Mouse (Mus musculus): ENCODE data around the gene Gm10142.
"Not testable (repeated sequence)": the region's sequence is repeated elsewhere in the genome, so short reads cannot be mapped to it uniquely, and the experiment has no call there.

DNA sequence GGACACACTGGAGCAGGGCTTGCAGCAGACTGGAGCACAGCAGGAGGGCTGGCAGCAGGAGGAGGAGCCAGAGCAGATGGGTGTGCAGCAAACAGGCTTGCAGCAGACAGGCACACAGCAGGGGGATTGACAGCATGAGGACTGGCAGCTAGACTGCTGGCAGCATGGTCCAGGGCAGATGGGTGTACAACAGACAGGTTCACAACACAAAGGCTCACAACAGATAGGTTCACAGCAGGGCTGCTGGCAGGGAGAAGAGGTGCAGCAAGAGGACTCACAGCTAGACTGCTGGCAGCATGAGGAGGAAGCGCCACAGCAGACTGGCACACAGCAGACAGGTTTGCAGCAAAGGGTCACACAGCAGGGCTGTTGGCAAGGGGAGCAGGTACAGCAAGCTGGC is 35.1 kb downstream of the Gm10142 start:
- TF ChIP-seq CTCF (IDR thresholded peaks at IDR 0.05; ENCODE audit: low read depth, low read length); POLR2A (IDR thresholded peaks at IDR 0.05; ENCODE audit: borderline replicate concordance, low read depth, low read length): not testable (repeated sequence)
